Mouse (Mus musculus): ENCODE results near the gene Cap2. TPM values are rescaled to one million over a fixed set of nuclear protein-coding genes. Genes with fewer than 3 reads are reported as not detected.
A peak's percentile ranks its signal among the peaks of the same experiment; 100 is the strongest.

Cap2 gene
- total and polyA plus RNA-seq, 3 experiments, result 115 to 147 (median 135) TPM

DNA sequence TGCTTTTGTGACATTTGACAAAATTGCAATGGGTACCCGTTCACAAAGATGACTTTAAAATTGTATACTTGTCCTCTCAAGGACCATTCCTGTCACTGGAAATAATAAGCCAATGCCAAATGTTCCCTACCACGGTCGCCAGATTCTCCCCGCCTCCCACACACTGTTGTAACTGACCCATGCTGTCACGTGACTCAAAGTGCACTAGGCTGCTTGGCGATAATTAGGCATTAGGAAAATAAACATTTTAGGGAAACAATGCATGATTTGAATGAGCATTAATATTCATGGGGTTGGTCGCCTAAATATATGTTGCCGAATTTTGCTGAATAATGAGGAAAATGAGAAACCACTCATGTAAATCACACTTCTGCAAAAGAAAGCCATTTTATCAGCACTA lies 46.5 kb downstream of the Cap2 start:
- Histone ChIP-seq H3K4me3 (no peak overlapping the region), H3K9ac (ENCODE audit: low read depth, low read length) (no peak overlapping the region), H3K4me1 (ENCODE audit: control insufficient read depth, insufficient read depth, low read length) (peaks cover 5% of the 10 kb centered on the region; the same call in 1 of the 2 replicates), H3K79me2 (replicated peaks; ENCODE audit: control insufficient read depth, insufficient read depth, low read length) (no peaks in the 10 kb centered on the region), H3K27me3 (ENCODE audit: control insufficient read depth, insufficient read depth, low read length) (no peaks in the 10 kb centered on the region), H3K36me3 (ENCODE audit: control insufficient read depth, insufficient read depth, low read length) (peaks cover 4% of the 10 kb centered on the region; the same call in 1 of the 2 replicates), H3K27ac (no peak overlapping the region; the same call in 1 of the 2 replicates)
- no peak for DNase-seq
- WGBS, result 55% methylated on average over 8 of the region's 8 CpGs
- TF ChIP-seq CTCF (IDR thresholded peaks at IDR 0.05) (no peak), POLR2A (IDR thresholded peaks at IDR 0.05; ENCODE audit: insufficient read depth, low read depth, low read length) (no peak), EP300 (IDR thresholded peaks at IDR 0.05; ENCODE audit: insufficient read depth, low read depth, low read length) (no peak)
- intact Hi-C loops (cut with DNase I), result no loop called here

DNA sequence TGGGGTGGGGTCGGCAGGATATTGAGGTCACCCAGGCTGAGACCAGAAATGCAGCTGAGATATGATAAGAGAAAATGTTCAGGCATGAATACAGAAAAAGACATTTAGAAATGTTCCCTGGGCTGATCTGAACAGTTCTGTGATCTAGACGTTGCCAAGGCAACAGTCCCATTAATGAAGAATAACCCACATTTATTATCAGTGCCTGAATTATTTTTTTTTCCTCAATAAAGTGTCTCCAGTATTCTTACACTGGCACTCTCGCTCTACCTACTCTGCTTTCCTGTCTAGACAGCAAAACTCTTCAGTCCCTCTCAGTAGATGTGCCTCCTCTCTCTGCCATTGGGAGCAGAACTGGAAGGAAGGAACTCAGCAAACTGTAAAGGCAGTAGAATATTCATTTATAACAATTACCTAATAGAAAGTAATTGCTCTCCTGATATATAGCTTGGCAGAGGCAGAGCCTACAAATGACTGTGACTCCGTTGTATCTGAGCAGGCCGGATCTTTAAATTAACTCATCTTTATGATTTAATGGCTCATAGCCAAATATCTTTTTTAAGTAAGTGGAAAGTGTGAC lies 47.0 kb downstream of the Cap2 start:
- TF ChIP-seq POLR2A (IDR thresholded peaks at IDR 0.05; ENCODE audit: insufficient read depth, low read depth, low read length), result no peak
- no peak for TF ChIP-seq CTCF (IDR thresholded peaks at IDR 0.05)
- no peak for TF ChIP-seq EP300 (IDR thresholded peaks at IDR 0.05; ENCODE audit: insufficient read depth, low read depth, low read length)
- 74% methylated on average over 5 of the region's 5 CpGs for WGBS

GRCm38 (mm10) chr13:46550627-46551026 lies 49.0 kb downstream of the Cap2 start:
- H3K27ac ChIP-seq, result peak overlapping the region; percentile 34
- no peak for TF ChIP-seq CTCF (IDR thresholded peaks at IDR 0.05)
- TF ChIP-seq EP300 (IDR thresholded peaks at IDR 0.05; ENCODE audit: insufficient read depth, low read depth, low read length), result no peak
- TF ChIP-seq POLR2A (IDR thresholded peaks at IDR 0.05; ENCODE audit: insufficient read depth, low read depth, low read length), result no peak
- H3K36me3 ChIP-seq (ENCODE audit: control insufficient read depth, insufficient read depth, low read length), result peaks cover 2% of the 10 kb centered on the region; the same call in 1 of the 2 replicates
- no peak for DNase-seq
- 65% methylated on average over 10 of the region's 10 CpGs for WGBS
- intact Hi-C loops (cut with DNase I), result no loop called here
- H3K4me1 ChIP-seq (ENCODE audit: control insufficient read depth, insufficient read depth, low read length), result peaks cover 5% of the 10 kb centered on the region; the same call in 1 of the 2 replicates
- no peak overlapping the region for H3K9ac ChIP-seq (ENCODE audit: low read depth, low read length)
- H3K4me3 ChIP-seq, result no peak overlapping the region
- H3K79me2 ChIP-seq (replicated peaks; ENCODE audit: control insufficient read depth, insufficient read depth, low read length), result no peaks in the 10 kb centered on the region
- H3K27me3 ChIP-seq (ENCODE audit: control insufficient read depth, insufficient read depth, low read length), result no peaks in the 10 kb centered on the region

More for the DNA sequence above, 47.0 kb downstream of the Cap2 start:
- Histone ChIP-seq H3K79me2 (replicated peaks; ENCODE audit: control insufficient read depth, insufficient read depth, low read length) (no peaks in the 10 kb centered on the region), H3K27ac (no peak overlapping the region; the same call in 1 of the 2 replicates), H3K36me3 (ENCODE audit: control insufficient read depth, insufficient read depth, low read length) (peaks cover 4% of the 10 kb centered on the region; the same call in 1 of the 2 replicates), H3K4me3 (no peak overlapping the region), H3K27me3 (ENCODE audit: control insufficient read depth, insufficient read depth, low read length) (no peaks in the 10 kb centered on the region), H3K9ac (ENCODE audit: low read depth, low read length) (no peak overlapping the region), H3K4me1 (ENCODE audit: control insufficient read depth, insufficient read depth, low read length) (peaks cover 5% of the 10 kb centered on the region; the same call in 1 of the 2 replicates)
- no peak for DNase-seq
- intact Hi-C loops (cut with DNase I), result no loop called here

GRCm38 (mm10) chr13:46554736-46555135 lies 53.1 kb downstream of the Cap2 start:
- 87% methylated on average over 9 of the region's 9 CpGs for WGBS
- TF ChIP-seq CTCF (IDR thresholded peaks at IDR 0.05) (no peak), POLR2A (IDR thresholded peaks at IDR 0.05; ENCODE audit: insufficient read depth, low read depth, low read length) (no peak), EP300 (IDR thresholded peaks at IDR 0.05; ENCODE audit: insufficient read depth, low read depth, low read length) (no peak)
- Histone ChIP-seq H3K9ac (ENCODE audit: low read depth, low read length) (no peak overlapping the region), H3K36me3 (ENCODE audit: control insufficient read depth, insufficient read depth, low read length) (no peaks in the 10 kb centered on the region), H3K79me2 (replicated peaks; ENCODE audit: control insufficient read depth, insufficient read depth, low read length) (no peaks in the 10 kb centered on the region), H3K27me3 (ENCODE audit: control insufficient read depth, insufficient read depth, low read length) (no peaks in the 10 kb centered on the region), H3K27ac (no peak overlapping the region), H3K4me1 (ENCODE audit: control insufficient read depth, insufficient read depth, low read length) (peaks cover 4% of the 10 kb centered on the region; the same call in 1 of the 2 replicates), H3K4me3 (no peak overlapping the region)
- intact Hi-C loops (cut with DNase I), result no loop called here
- DNase-seq, result no peak

DNA sequence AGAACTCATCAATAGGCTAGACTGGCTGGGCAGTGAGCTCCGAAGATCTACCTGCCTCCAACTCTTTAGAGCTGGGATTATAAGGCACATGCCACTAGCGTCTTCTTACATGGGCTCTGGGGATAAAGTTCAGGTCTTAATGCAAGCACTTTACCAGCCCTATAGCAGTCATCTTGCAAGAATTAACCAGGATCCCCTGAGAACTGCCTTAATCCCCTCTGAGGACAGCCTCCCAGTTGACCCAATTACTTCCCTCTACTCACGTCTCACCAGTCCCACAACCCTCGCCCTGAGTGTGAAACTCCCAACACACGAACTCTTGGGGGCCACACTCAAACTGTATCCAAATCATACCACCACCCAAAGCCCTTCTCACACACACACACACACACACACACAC lies 64.3 kb downstream of the Cap2 start:
- intact Hi-C loops (cut with DNase I), result no loop called here
- Histone ChIP-seq H3K9ac (ENCODE audit: low read depth, low read length) (no peak overlapping the region), H3K4me1 (ENCODE audit: control insufficient read depth, insufficient read depth, low read length) (peaks cover 3% of the 10 kb centered on the region; the same call in 1 of the 2 replicates), H3K27me3 (ENCODE audit: control insufficient read depth, insufficient read depth, low read length) (no peaks in the 10 kb centered on the region), H3K27ac (no peak overlapping the region), H3K4me3 (no peak overlapping the region), H3K79me2 (replicated peaks; ENCODE audit: control insufficient read depth, insufficient read depth, low read length) (no peaks in the 10 kb centered on the region), H3K36me3 (ENCODE audit: control insufficient read depth, insufficient read depth, low read length) (no peaks in the 10 kb centered on the region)
- 85% methylated on average over 5 of the region's 5 CpGs for WGBS
- no peak for DNase-seq
- no peak for TF ChIP-seq POLR2A (IDR thresholded peaks at IDR 0.05; ENCODE audit: insufficient read depth, low read depth, low read length)
- no peak for TF ChIP-seq EP300 (IDR thresholded peaks at IDR 0.05; ENCODE audit: insufficient read depth, low read depth, low read length)
- no peak for TF ChIP-seq CTCF (IDR thresholded peaks at IDR 0.05)

- intact Hi-C loops (cut with DNase I), result no loop called here
- no peaks in the 10 kb centered on the region for H3K27me3 ChIP-seq (ENCODE audit: control insufficient read depth, insufficient read depth, low read length)
- DNase-seq, result no peak
- TF ChIP-seq EP300 (IDR thresholded peaks at IDR 0.05; ENCODE audit: insufficient read depth, low read depth, low read length), result no peak
- no peak for TF ChIP-seq POLR2A (IDR thresholded peaks at IDR 0.05; ENCODE audit: insufficient read depth, low read depth, low read length)
- no peak for TF ChIP-seq CTCF (IDR thresholded peaks at IDR 0.05)
- H3K27ac ChIP-seq, result no peak overlapping the region
- H3K9ac ChIP-seq (ENCODE audit: low read depth, low read length), result no peak overlapping the region
- no peaks in the 10 kb centered on the region; the same call in 1 of the 2 replicates for H3K79me2 ChIP-seq (replicated peaks; ENCODE audit: control insufficient read depth, insufficient read depth, low read length)
- peaks cover 8% of the 10 kb centered on the region for H3K4me1 ChIP-seq (ENCODE audit: control insufficient read depth, insufficient read depth, low read length)
- H3K36me3 ChIP-seq (ENCODE audit: control insufficient read depth, insufficient read depth, low read length), result no peaks in the 10 kb centered on the region; the same call in 1 of the 2 replicates
- no peak overlapping the region for H3K4me3 ChIP-seq
- 93% methylated on average over 8 of the region's 8 CpGs for WGBS
These were observed 67.8 kb downstream of the Cap2 start for GRCm38 (mm10) chr13:46569469-46569868.

All from heart, adult 2 months (tissue).